Mouse (Mus musculus): Measurements from ENCODE around the gene Tfam. TPM values are rescaled to one million over a fixed set of nuclear protein-coding genes. Genes with fewer than 3 reads are reported as not detected.

Tfam gene
- total and polyA plus RNA-seq, 3 experiments: 8.6 to 67.5 (median 61.0) TPM

DNA sequence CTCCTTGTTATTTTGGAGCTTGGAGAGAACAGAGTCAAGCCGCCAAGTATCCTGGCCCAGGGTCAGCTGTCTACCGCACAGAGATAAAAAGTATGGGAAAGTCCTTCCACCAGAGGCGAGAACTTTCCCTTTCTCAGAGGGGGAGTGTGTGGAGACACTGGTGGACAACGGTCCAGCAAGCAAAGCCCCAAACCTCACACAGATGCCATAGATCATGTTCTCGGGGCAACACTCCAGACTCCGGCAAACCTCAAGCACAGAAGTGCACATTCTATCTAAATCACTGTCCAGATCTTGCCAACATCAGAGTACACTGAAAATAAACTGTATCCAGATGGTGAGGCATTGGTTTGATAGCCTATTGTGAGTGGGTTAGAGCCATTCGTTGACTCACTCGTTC lies 39.4 kb downstream of the Tfam start:
- Histone ChIP-seq H3K79me2 (replicated peaks; ENCODE audit: control insufficient read depth, insufficient read depth, low read length) (no peaks in the 10 kb centered on the region), H3K9ac (ENCODE audit: low read depth, low read length) (no peak overlapping the region), H3K27ac (no peak overlapping the region), H3K4me1 (ENCODE audit: control insufficient read depth, insufficient read depth, low read length) (peaks cover 9% of the 10 kb centered on the region), H3K4me3 (no peak overlapping the region), H3K27me3 (ENCODE audit: control insufficient read depth, insufficient read depth, low read length) (no peaks in the 10 kb centered on the region), H3K36me3 (ENCODE audit: control insufficient read depth, insufficient read depth, low read length) (no peaks in the 10 kb centered on the region)
- WGBS: 63% methylated on average over 8 of the region's 8 CpGs
- no peak for TF ChIP-seq EP300 (IDR thresholded peaks at IDR 0.05; ENCODE audit: insufficient read depth, low read depth, low read length)
- TF ChIP-seq CTCF (IDR thresholded peaks at IDR 0.05): no peak
- TF ChIP-seq POLR2A (IDR thresholded peaks at IDR 0.05; ENCODE audit: insufficient read depth, low read depth, low read length): no peak
- peak; percentile 49 to 64 for DNase-seq
- intact Hi-C loops (cut with DNase I): loop anchor here (5.0 kb wide), 1 partner anchor 231 kb away; no protein-coding TSS in a partner anchor

DNA sequence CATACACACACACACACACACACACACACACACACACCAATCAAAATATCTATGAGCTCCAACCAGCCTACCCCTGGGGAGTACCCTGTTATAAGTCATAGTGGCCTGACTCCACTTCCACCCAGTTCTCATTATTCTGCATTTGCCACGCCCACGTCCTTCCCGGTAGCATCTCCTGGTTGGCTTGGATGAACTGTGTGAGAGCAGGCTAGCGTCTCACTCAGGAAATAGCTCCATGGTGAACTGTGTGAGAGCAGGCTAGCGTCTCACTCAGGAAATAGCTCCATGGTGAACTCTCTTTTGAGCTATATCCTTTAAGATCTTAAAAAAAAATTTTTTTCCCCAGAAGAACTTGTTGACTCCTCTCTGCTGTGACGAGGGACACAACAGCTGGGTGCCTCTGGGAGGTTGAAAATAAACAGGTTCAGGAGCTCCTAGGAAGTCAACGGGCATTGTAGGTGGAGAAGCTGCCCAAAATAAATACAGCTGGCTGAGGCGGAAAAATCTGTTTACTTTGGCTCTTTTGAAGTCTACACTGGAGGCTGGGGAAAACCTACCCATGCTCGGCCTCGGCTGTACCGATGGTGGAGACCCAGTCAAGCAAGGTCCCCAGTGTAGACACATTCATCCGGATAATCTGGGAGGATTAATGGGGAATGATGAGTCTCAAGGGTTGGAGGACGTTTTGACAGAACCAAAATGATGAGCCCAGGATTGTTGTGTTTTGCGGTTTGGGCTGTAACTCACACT lies 40.9 kb downstream of the Tfam start:
- Histone ChIP-seq H3K27ac (peak overlapping the region; percentile 15; the same call in 1 of the 2 replicates), H3K4me3 (no peak overlapping the region), H3K27me3 (ENCODE audit: control insufficient read depth, insufficient read depth, low read length) (no peaks in the 10 kb centered on the region), H3K4me1 (ENCODE audit: control insufficient read depth, insufficient read depth, low read length) (peaks cover 9% of the 10 kb centered on the region), H3K79me2 (replicated peaks; ENCODE audit: control insufficient read depth, insufficient read depth, low read length) (no peaks in the 10 kb centered on the region), H3K36me3 (ENCODE audit: control insufficient read depth, insufficient read depth, low read length) (no peaks in the 10 kb centered on the region), H3K9ac (ENCODE audit: low read depth, low read length) (no peak overlapping the region)
- intact Hi-C loops (cut with DNase I): loop anchor here (5.0 kb wide), 1 partner anchor 230 kb away; no protein-coding TSS in a partner anchor
- TF ChIP-seq POLR2A (IDR thresholded peaks at IDR 0.05; ENCODE audit: insufficient read depth, low read depth, low read length) (no peak), EP300 (IDR thresholded peaks at IDR 0.05; ENCODE audit: insufficient read depth, low read depth, low read length) (no peak), CTCF (IDR thresholded peaks at IDR 0.05) (no peak)
- peak in 1 of 2 experiments; percentile 17 for DNase-seq
- WGBS: 43% methylated on average over 14 of the region's 14 CpGs

GRCm38 (mm10) chr10:71195501-71195900 lies 42.6 kb downstream of the Tfam start:
- H3K4me1 ChIP-seq (ENCODE audit: control insufficient read depth, insufficient read depth, low read length): peaks cover 9% of the 10 kb centered on the region
- no peak for TF ChIP-seq CTCF (IDR thresholded peaks at IDR 0.05)
- DNase-seq: peak; percentile 37 to 55
- peak overlapping the region; percentile 38 for H3K27ac ChIP-seq
- WGBS: 30% methylated on average over 9 of the region's 9 CpGs
- no peaks in the 10 kb centered on the region for H3K79me2 ChIP-seq (replicated peaks; ENCODE audit: control insufficient read depth, insufficient read depth, low read length)
- no peak overlapping the region for H3K9ac ChIP-seq (ENCODE audit: low read depth, low read length)
- no peak overlapping the region for H3K4me3 ChIP-seq
- no peaks in the 10 kb centered on the region for H3K36me3 ChIP-seq (ENCODE audit: control insufficient read depth, insufficient read depth, low read length)
- intact Hi-C loops (cut with DNase I): loop anchor here (5.0 kb wide), 1 partner anchor 228 kb away; no protein-coding TSS in a partner anchor
- no peaks in the 10 kb centered on the region for H3K27me3 ChIP-seq (ENCODE audit: control insufficient read depth, insufficient read depth, low read length)

DNA sequence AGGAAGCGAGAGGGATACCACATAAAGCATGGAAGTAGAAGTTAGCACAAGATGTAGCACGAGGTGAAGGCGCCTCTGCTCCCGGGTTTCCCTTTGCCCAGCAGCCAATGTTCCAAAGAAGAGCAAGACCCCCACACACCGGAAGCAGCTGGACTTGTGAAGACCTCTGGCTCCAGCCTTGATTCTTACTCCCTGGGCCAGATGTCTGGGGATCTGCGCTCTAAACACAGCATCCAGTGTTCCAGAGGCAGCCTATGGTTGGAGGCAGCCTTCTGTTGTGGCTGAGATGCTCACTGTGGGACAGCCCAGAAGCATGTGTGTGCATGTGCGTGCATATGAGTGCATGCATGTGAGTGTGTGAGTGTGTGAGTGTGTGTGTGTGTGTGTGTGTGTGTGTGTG lies 43.4 kb downstream of the Tfam start:
- WGBS: 68% methylated on average over 7 of the region's 7 CpGs
- TF ChIP-seq CTCF (IDR thresholded peaks at IDR 0.05) (no peak), POLR2A (IDR thresholded peaks at IDR 0.05; ENCODE audit: insufficient read depth, low read depth, low read length) (no peak), EP300 (IDR thresholded peaks at IDR 0.05; ENCODE audit: insufficient read depth, low read depth, low read length) (no peak)

DNA sequence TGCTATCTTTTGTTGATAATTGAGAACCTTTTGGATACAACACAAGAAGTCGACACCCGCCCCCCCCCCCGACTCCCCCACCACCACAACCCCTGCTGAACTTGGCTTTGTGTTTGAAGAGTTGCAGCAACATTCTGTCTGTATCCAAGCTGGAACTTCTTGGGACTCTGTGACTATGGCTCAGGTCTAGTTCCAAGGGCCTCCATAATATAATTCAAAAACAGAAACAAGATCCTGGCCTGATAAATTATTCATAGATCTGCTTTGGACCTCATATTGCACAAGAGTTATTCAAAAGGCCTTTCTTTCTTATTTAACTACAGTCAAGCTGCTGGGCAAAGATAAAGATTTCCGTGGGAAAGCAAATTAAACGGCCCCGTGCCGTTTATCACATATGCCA lies 44.8 kb downstream of the Tfam start:
- no peak for DNase-seq
- H3K9ac ChIP-seq (ENCODE audit: low read depth, low read length): no peak overlapping the region
- peaks cover 7% of the 10 kb centered on the region for H3K4me1 ChIP-seq (ENCODE audit: control insufficient read depth, insufficient read depth, low read length)
- peak overlapping the region; percentile 26; the same call in 1 of the 2 replicates for H3K27ac ChIP-seq
- TF ChIP-seq POLR2A (IDR thresholded peaks at IDR 0.05; ENCODE audit: insufficient read depth, low read depth, low read length): no peak
- no peak for TF ChIP-seq EP300 (IDR thresholded peaks at IDR 0.05; ENCODE audit: insufficient read depth, low read depth, low read length)
- no peak for TF ChIP-seq CTCF (IDR thresholded peaks at IDR 0.05)
- intact Hi-C loops (cut with DNase I): no loop called here
- WGBS: 22% methylated on average over 7 of the region's 7 CpGs
- no peaks in the 10 kb centered on the region for H3K79me2 ChIP-seq (replicated peaks; ENCODE audit: control insufficient read depth, insufficient read depth, low read length)
- H3K4me3 ChIP-seq: no peak overlapping the region
- H3K36me3 ChIP-seq (ENCODE audit: control insufficient read depth, insufficient read depth, low read length): no peaks in the 10 kb centered on the region
- no peaks in the 10 kb centered on the region for H3K27me3 ChIP-seq (ENCODE audit: control insufficient read depth, insufficient read depth, low read length)

More for the DNA sequence above, 43.4 kb downstream of the Tfam start:
- no peak for DNase-seq
- Histone ChIP-seq H3K79me2 (replicated peaks; ENCODE audit: control insufficient read depth, insufficient read depth, low read length) (no peaks in the 10 kb centered on the region), H3K4me3 (no peak overlapping the region), H3K9ac (ENCODE audit: low read depth, low read length) (no peak overlapping the region), H3K4me1 (ENCODE audit: control insufficient read depth, insufficient read depth, low read length) (peaks cover 9% of the 10 kb centered on the region), H3K36me3 (ENCODE audit: control insufficient read depth, insufficient read depth, low read length) (no peaks in the 10 kb centered on the region), H3K27ac (peak overlapping the region; percentile 26; the same call in 1 of the 2 replicates), H3K27me3 (ENCODE audit: control insufficient read depth, insufficient read depth, low read length) (no peaks in the 10 kb centered on the region)
- intact Hi-C loops (cut with DNase I): loop anchor here (5.0 kb wide), 1 partner anchor 227 kb away; no protein-coding TSS in a partner anchor

DNA sequence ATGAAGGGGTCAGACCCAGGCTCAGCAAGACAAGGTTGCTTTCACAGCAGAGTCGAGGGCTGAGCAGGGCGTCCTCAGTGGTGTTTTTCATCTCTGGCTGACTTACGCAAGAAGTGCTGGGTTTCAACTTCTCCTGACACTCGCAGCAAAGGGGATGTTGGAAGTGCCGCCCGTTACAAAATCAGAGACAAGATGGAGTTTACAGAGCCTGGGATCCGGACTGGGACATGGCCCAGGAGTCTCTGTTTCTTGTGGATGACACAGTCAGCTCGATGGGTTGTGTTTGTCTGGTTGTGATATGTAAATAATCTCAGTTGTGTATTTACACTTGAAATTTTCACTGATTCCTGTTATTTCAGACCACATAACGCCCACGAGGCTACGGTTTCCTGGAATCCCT lies 45.2 kb downstream of the Tfam start:
- peak; percentile 40 to 66 for DNase-seq
- H3K4me3 ChIP-seq: no peak overlapping the region
- intact Hi-C loops (cut with DNase I): no loop called here
- WGBS: 30% methylated on average over 11 of the region's 11 CpGs
- peak overlapping the region; percentile 31 for H3K27ac ChIP-seq
- H3K79me2 ChIP-seq (replicated peaks; ENCODE audit: control insufficient read depth, insufficient read depth, low read length): no peaks in the 10 kb centered on the region
- peaks cover 6% of the 10 kb centered on the region for H3K4me1 ChIP-seq (ENCODE audit: control insufficient read depth, insufficient read depth, low read length)
- H3K9ac ChIP-seq (ENCODE audit: low read depth, low read length): no peak overlapping the region
- no peaks in the 10 kb centered on the region for H3K27me3 ChIP-seq (ENCODE audit: control insufficient read depth, insufficient read depth, low read length)
- no peaks in the 10 kb centered on the region for H3K36me3 ChIP-seq (ENCODE audit: control insufficient read depth, insufficient read depth, low read length)
- TF ChIP-seq EP300 (IDR thresholded peaks at IDR 0.05; ENCODE audit: insufficient read depth, low read depth, low read length) (0 out of 2 replicates have a peak, but pooled peaks have one; percentile 25), POLR2A (IDR thresholded peaks at IDR 0.05; ENCODE audit: insufficient read depth, low read depth, low read length) (no peak)
